Mouse (Mus musculus) spleen, adult 2 months (tissue): ENCODE data around the gene Nme7.

ENCODE experiments used
- CTCF ChIP-seq: fragments of 200-500 bp; IDR thresholded peaks from 2 replicates; pipeline ENCODE4 v1.5.1; 2011; ENCODE audit warnings: mild to moderate bottlenecking, inconsistent platforms; ENCODE audit not compliant: insufficient read depth, insufficient read length, insufficient replicate concordance; ENCODE audit errors: extremely low read depth
- POLR2A ChIP-seq: fragments of 200-500 bp; IDR thresholded peaks from 2 replicates; pipeline ENCODE4 v1.6.1; 2011; ENCODE audit warnings: low read depth, low read length, inconsistent platforms

DNA sequence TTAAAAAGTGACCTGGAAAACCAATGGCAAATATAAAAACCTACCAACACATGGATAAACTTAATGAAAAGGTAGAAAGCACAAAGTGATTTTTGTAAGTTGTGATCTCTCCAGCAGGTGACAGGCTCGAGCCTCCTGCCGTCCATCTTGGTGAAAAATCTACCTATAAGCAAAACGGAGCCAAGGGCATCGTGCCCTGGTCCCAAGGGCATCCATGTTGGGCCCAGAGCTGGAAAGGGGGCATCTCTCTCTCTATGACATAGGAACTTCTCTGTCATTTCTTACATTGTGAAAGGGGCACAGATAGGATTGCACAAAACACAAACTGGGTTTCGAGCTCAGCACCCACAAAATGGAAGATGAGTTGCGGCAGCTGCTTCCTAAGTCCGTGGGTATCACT lies 151.7 kb downstream of the Nme7 start:
- TF ChIP-seq CTCF (peak; percentile 38; the same call in 1 of the 2 replicates), POLR2A (no peak)
